Mouse (Mus musculus) ES-E14 (cell line): ENCODE data around the gene Olfr111.

Experiments
- CHD2 ChIP-seq: IDR thresholded peaks from 2 replicates; pipeline ENCODE4 v1.6.1; 2014; ENCODE audit warnings: mild to moderate bottlenecking, low read depth, low read length, inconsistent platforms
- MAFK ChIP-seq: IDR thresholded peaks from 2 replicates; pipeline ENCODE4 v1.6.1; 2014; ENCODE audit warnings: mild to moderate bottlenecking, low read depth, low read length, inconsistent platforms; ENCODE audit not compliant: insufficient read depth

DNA sequence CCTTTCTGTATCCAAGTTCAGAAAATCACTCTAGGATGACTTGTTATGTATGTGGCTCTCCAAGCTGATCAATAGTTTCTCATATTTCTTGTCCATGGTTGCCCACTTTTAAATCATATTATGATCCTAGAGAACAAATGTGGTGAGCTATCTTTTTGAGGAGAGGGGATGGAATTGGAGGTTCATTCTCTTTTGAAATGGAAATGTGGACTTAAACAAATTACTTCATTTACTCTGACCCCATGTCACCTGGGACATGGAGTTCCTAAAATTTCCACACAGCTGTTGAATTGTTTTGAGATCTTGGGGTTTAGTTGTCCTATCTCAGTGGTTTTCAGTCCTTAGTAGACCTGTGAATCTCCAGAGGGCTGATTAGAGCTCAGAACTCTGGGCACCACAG, 69.7 kb downstream of the Olfr111 start, which contains the start of gene Olfr113:
- TF ChIP-seq CHD2 (no peak), MAFK (no peak)
